Mouse (Mus musculus): ENCODE data around the gene Akap2. TPM values are rescaled to one million over a fixed set of nuclear protein-coding genes. Genes with fewer than 3 reads are reported as not detected.

Akap2 gene
- polyA plus RNA-seq, 1 experiment = not detected

- H3K4me1 ChIP-seq (ENCODE audit: control insufficient read depth, insufficient read depth, low read length) = peaks cover 9% of the 10 kb centered on the region; the same call in 1 of the 2 replicates
- 68% methylated on average over 12 of the region's 12 CpGs for WGBS
- no peak overlapping the region for H3K4me3 ChIP-seq (ENCODE audit: insufficient read depth, low read depth, low read length)
- no peak for TF ChIP-seq CTCF (IDR thresholded peaks at IDR 0.05; ENCODE audit: insufficient read depth, low read depth, low read length)
- TF ChIP-seq POLR2A (IDR thresholded peaks at IDR 0.05; ENCODE audit: insufficient read depth, low read depth, low read length) = no peak
- no peak overlapping the region for H3K27ac ChIP-seq (ENCODE audit: insufficient read depth, low read depth, low read length)
Observed at GRCm38 (mm10) chr4:57681511-57681910, 35.9 kb upstream of the Akap2 start.

- no peak overlapping the region for H3K4me3 ChIP-seq (ENCODE audit: insufficient read depth, low read depth, low read length)
- TF ChIP-seq CTCF (IDR thresholded peaks at IDR 0.05; ENCODE audit: insufficient read depth, low read depth, low read length) (no peak), POLR2A (IDR thresholded peaks at IDR 0.05; ENCODE audit: insufficient read depth, low read depth, low read length) (no peak)
- H3K27ac ChIP-seq (ENCODE audit: insufficient read depth, low read depth, low read length) = no peak overlapping the region
- WGBS = 91% methylated on average over 2 of the region's 2 CpGs
- peaks cover 9% of the 10 kb centered on the region; the same call in 1 of the 2 replicates for H3K4me1 ChIP-seq (ENCODE audit: control insufficient read depth, insufficient read depth, low read length)
Observed at GRCm38 (mm10) chr4:57682341-57682740, 35.1 kb upstream of the Akap2 start.

DNA sequence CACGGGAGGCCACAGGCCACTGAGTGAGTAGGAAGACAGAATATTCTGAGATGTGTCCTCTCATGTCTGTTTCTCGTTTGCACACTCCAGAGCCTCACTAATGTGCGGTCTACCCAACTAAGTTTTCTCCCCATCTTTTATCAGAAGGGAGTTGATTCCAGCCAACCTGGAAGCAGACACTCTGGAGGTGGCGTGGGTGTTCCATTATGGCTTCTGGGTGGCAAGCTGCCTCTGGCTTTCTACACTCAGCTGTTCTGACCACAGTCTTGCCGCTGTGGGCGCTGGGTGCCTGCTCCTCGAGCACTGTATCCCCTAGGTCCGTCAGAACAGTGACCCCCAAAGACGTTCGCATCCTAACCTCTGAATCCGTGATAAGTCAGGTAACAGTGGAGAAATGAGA is 34.5 kb upstream of the Akap2 start:
- TF ChIP-seq POLR2A (IDR thresholded peaks at IDR 0.05; ENCODE audit: insufficient read depth, low read depth, low read length) = no peak
- TF ChIP-seq CTCF (IDR thresholded peaks at IDR 0.05; ENCODE audit: insufficient read depth, low read depth, low read length) = no peak
- H3K27ac ChIP-seq (ENCODE audit: insufficient read depth, low read depth, low read length) = no peak overlapping the region
- H3K4me1 ChIP-seq (ENCODE audit: control insufficient read depth, insufficient read depth, low read length) = peaks cover 9% of the 10 kb centered on the region; the same call in 1 of the 2 replicates
- 81% methylated on average over 11 of the region's 11 CpGs for WGBS
- no peak overlapping the region for H3K4me3 ChIP-seq (ENCODE audit: insufficient read depth, low read depth, low read length)

- H3K4me3 ChIP-seq (ENCODE audit: insufficient read depth, low read depth, low read length) = no peak overlapping the region
- WGBS = 70% methylated on average over 12 of the region's 12 CpGs
- TF ChIP-seq CTCF (IDR thresholded peaks at IDR 0.05; ENCODE audit: insufficient read depth, low read depth, low read length) (no peak), POLR2A (IDR thresholded peaks at IDR 0.05; ENCODE audit: insufficient read depth, low read depth, low read length) (no peak)
- no peak overlapping the region for H3K27ac ChIP-seq (ENCODE audit: insufficient read depth, low read depth, low read length)
- peaks cover 5% of the 10 kb centered on the region; the same call in 1 of the 2 replicates for H3K4me1 ChIP-seq (ENCODE audit: control insufficient read depth, insufficient read depth, low read length)
Observed at GRCm38 (mm10) chr4:57684676-57685215, 32.7 kb upstream of the Akap2 start.

GRCm38 (mm10) chr4:57686736-57687135 is 30.7 kb upstream of the Akap2 start:
- H3K4me3 ChIP-seq (ENCODE audit: insufficient read depth, low read depth, low read length) = no peak overlapping the region
- H3K4me1 ChIP-seq (ENCODE audit: control insufficient read depth, insufficient read depth, low read length) = peaks cover 5% of the 10 kb centered on the region; the same call in 1 of the 2 replicates
- TF ChIP-seq CTCF (IDR thresholded peaks at IDR 0.05; ENCODE audit: insufficient read depth, low read depth, low read length) = no peak
- TF ChIP-seq POLR2A (IDR thresholded peaks at IDR 0.05; ENCODE audit: insufficient read depth, low read depth, low read length) = no peak
- H3K27ac ChIP-seq (ENCODE audit: insufficient read depth, low read depth, low read length) = no peak overlapping the region
- 82% methylated on average over 3 of the region's 3 CpGs for WGBS

GRCm38 (mm10) chr4:57687583-57687982 is 29.9 kb upstream of the Akap2 start:
- no peak for TF ChIP-seq CTCF (IDR thresholded peaks at IDR 0.05; ENCODE audit: insufficient read depth, low read depth, low read length)
- TF ChIP-seq POLR2A (IDR thresholded peaks at IDR 0.05; ENCODE audit: insufficient read depth, low read depth, low read length) = no peak
- Histone ChIP-seq H3K27ac (ENCODE audit: insufficient read depth, low read depth, low read length) (no peak overlapping the region), H3K4me3 (ENCODE audit: insufficient read depth, low read depth, low read length) (no peak overlapping the region), H3K4me1 (ENCODE audit: control insufficient read depth, insufficient read depth, low read length) (peaks cover 4% of the 10 kb centered on the region; the same call in 1 of the 2 replicates)
- WGBS = 84% methylated on average over 3 of the region's 3 CpGs

- Histone ChIP-seq H3K4me1 (ENCODE audit: control insufficient read depth, insufficient read depth, low read length) (no peaks in the 10 kb centered on the region), H3K27ac (ENCODE audit: insufficient read depth, low read depth, low read length) (no peak overlapping the region), H3K4me3 (ENCODE audit: insufficient read depth, low read depth, low read length) (no peak overlapping the region)
- 85% methylated on average over 9 of the region's 9 CpGs for WGBS
- TF ChIP-seq POLR2A (IDR thresholded peaks at IDR 0.05; ENCODE audit: insufficient read depth, low read depth, low read length) (no peak), CTCF (IDR thresholded peaks at IDR 0.05; ENCODE audit: insufficient read depth, low read depth, low read length) (no peak)
Observed at GRCm38 (mm10) chr4:57688131-57688530, 29.3 kb upstream of the Akap2 start.

DNA sequence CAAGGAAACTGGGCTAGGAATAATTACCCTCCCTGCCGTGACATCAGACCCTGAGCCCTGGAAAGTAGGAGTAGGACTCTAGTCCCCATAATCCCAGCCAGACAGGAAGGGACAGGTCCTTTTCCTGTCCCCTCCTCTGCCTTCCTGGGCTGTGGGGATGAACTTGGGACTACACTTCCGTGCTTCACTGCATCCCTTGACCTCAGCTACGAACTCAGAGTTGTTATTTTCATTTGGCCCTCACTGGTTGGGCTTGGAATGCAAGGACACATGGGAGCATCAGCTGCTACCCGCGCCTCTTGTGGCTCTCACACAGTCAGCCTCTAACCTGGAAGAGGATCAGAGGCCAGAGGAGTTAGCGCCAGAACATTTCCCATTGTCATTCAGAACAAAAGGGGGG is 27.5 kb upstream of the Akap2 start:
- 84% methylated on average over 6 of the region's 6 CpGs for WGBS
- no peak for TF ChIP-seq POLR2A (IDR thresholded peaks at IDR 0.05; ENCODE audit: insufficient read depth, low read depth, low read length)
- no peak for TF ChIP-seq CTCF (IDR thresholded peaks at IDR 0.05; ENCODE audit: insufficient read depth, low read depth, low read length)
- Histone ChIP-seq H3K4me3 (ENCODE audit: insufficient read depth, low read depth, low read length) (no peak overlapping the region), H3K27ac (ENCODE audit: insufficient read depth, low read depth, low read length) (no peak overlapping the region), H3K4me1 (ENCODE audit: control insufficient read depth, insufficient read depth, low read length) (no peaks in the 10 kb centered on the region)

- TF ChIP-seq CTCF (IDR thresholded peaks at IDR 0.05; ENCODE audit: insufficient read depth, low read depth, low read length) (no peak), POLR2A (IDR thresholded peaks at IDR 0.05; ENCODE audit: insufficient read depth, low read depth, low read length) (no peak)
- H3K4me1 ChIP-seq (ENCODE audit: control insufficient read depth, insufficient read depth, low read length) = no peaks in the 10 kb centered on the region
- 44% methylated on average over 1 of the region's 1 CpGs for WGBS
- H3K27ac ChIP-seq (ENCODE audit: insufficient read depth, low read depth, low read length) = no peak overlapping the region
- no peak overlapping the region for H3K4me3 ChIP-seq (ENCODE audit: insufficient read depth, low read depth, low read length)
Observed at GRCm38 (mm10) chr4:57690805-57691204, 26.7 kb upstream of the Akap2 start.
